Mouse (Mus musculus): ENCODE results near the gene Elf2.

DNA sequence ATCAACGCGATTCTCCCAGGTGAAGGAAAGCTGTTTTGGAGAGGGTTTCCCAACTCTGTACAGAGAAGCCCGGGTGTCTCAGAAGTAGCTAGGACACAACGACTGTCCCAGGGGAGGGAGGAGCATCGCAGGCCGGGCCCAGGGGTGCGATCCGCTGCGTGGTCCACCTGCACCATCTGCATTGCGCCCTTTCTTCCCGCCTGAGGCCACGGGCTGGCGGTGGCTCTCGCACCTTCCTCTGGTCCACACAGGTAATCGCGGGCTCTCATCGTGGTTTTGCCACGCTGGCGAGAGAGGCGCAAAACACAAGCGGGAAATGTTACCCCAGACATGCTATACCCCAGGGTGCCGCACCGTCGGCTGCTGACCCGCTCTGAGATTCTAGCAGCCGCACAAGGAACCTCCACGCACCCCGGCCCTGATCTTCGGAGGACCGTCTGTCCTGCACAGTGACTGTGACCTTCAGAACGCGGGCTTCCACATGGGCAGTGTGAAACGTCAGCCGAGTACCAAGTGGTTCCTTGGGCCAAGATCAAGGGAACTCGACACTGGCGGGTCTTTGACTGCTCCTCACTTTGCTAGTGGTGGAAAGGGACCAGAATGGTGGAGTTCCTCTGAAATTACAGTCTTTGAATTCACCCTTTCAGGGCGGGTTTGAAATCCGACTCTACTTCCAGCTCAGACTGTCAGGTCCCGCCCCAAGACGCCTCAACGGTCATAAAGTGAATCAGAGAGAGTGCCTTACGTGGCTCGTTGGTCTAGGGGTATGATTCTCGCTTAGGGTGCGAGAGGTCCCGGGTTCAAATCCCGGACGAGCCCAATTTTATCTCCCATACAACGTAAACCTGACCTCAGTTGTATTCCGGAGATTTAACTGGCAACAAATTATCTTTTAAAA, 18.4 kb upstream of the Elf2 start:
- TF ChIP-seq CTCF (IDR thresholded peaks at IDR 0.05; ENCODE audit: borderline replicate concordance, insufficient read depth, low read depth, low read length), result no peak
- no peak for TF ChIP-seq POLR2A (IDR thresholded peaks at IDR 0.05; ENCODE audit: borderline replicate concordance, insufficient read depth, low read length)
